Mouse (Mus musculus) lung, postnatal 0 days (tissue): ENCODE data around the gene Larp1. TPM values are rescaled to one million over a fixed set of nuclear protein-coding genes. Genes with fewer than 3 reads are reported as not detected.
A peak's percentile ranks its signal among the peaks of the same experiment; 100 is the strongest.

ENCODE experiments used
- ATAC-seq: fragments of 200-750 bp; cut with Nextera tagmentation; 2 replicates; pipeline ENCODE4 v1.8.0; 2017; ENCODE audit warnings: moderate library complexity
- DNase-seq: peaks from one replicate; pipeline ENCODE4 v3.0.0-alpha.2; 2016; ENCODE audit warnings: low spot score
- H3K27ac ChIP-seq: fragments of 300-500 bp; sonication (generic); 2 replicates; pipeline ENCODE4 v1.5.1; 2014; ENCODE audit warnings: antibody characterized with exemption, mild to moderate bottlenecking, low read length, mixed read lengths
- H3K27me3 ChIP-seq: fragments of 300-500 bp; sonication (generic); replicated peaks from 2 replicates; pipeline ENCODE4 v1.6.1; 2014; ENCODE audit warnings: low read length, mixed read lengths; ENCODE audit not compliant: insufficient read depth
- H3K36me3 ChIP-seq: fragments of 300-500 bp; sonication (generic); 2 replicates; pipeline ENCODE4 v1.6.1; 2014; ENCODE audit warnings: low read length, mixed read lengths; ENCODE audit not compliant: insufficient read depth
- H3K4me1 ChIP-seq: fragments of 300-500 bp; sonication (generic); 2 replicates; pipeline ENCODE4 v1.6.1; 2014; ENCODE audit warnings: antibody characterized with exemption, low read depth, low read length, mixed read lengths; ENCODE audit not compliant: insufficient read depth
- H3K4me2 ChIP-seq: fragments of 300-500 bp; sonication (generic); replicated peaks from 2 replicates; pipeline ENCODE4 v1.6.1; 2014; ENCODE audit warnings: low read depth, mild to moderate bottlenecking, low read length, moderate library complexity, mixed read lengths
- H3K4me3 ChIP-seq: fragments of 300-500 bp; sonication (generic); 2 replicates; pipeline ENCODE4 v1.5.1; 2014; ENCODE audit warnings: low read depth, low read length
- H3K9ac ChIP-seq: fragments of 300-500 bp; sonication (generic); replicated peaks from 2 replicates; pipeline ENCODE4 v1.6.1; 2014; ENCODE audit warnings: low read depth, mild to moderate bottlenecking
- H3K9me3 ChIP-seq: fragments of 300-500 bp; sonication (generic); 2 replicates; pipeline ENCODE4 v1.6.1; 2016; ENCODE audit warnings: low read length, mixed read lengths
- CTCF ChIP-seq: IDR thresholded peaks from 2 replicates; pipeline ENCODE4 v1.5.1; 2016; ENCODE audit warnings: antibody characterized with exemption, mild to moderate bottlenecking
- EP300 ChIP-seq: IDR thresholded peaks from 2 replicates; pipeline ENCODE4 v1.6.1; 2016; ENCODE audit warnings: antibody characterized with exemption, mild to moderate bottlenecking, control low read depth
- WGBS: fragments of 180-500 bp; shearing (Covaris S2); extraction: QIAGEN DNeasy Blood & Tissue Kit; methylation state at CpG from one replicate; pipeline ENCODE4 v1.1.7; 2014; 5-methylcytosine and 5-hydroxymethylcytosine counted together
- polyA plus RNA-seq: library from polyadenylated mRNA; unstranded; fragments of >200 nt; fragmentation: Nextera tagmentation; extraction: Ambion mirVana; gene quantifications from 2 replicates; pipeline ENCODE4 v1.2.1, GENCODE M21; 2015

Gene Larp1
- polyA plus RNA-seq, 1 experiment from 2014 or later: 10.3 TPM

DNA sequence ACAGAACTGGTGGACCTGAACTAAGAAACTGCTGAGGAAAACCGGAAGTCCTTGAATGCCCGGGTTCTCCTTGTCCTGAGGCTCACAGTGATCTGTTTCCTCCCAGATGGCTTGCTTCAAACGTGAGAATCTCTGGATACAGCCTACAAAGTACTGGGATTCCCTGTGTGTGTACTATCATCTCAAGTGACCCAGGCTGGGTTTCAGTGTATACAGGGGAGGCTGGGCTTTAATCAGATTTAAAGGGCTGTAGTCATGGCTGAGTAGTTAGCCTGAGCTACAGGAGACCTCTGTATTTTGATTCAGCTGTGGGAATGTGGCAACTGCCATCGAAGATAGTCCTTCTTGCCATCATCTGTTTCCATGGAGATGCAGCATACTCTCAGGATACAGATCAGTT, 68.4 kb downstream of the Larp1 start:
- no peak for TF ChIP-seq EP300
- no peak for TF ChIP-seq CTCF
- Histone ChIP-seq H3K27me3 (no peaks in the 10 kb centered on the region), H3K27ac (no peak overlapping the region), H3K4me1 (no peaks in the 10 kb centered on the region), H3K4me3 (no peak overlapping the region), H3K9ac (no peak overlapping the region), H3K36me3 (no peaks in the 10 kb centered on the region), H3K9me3 (no peaks in the 10 kb centered on the region), H3K4me2 (no peak overlapping the region)
- WGBS: 60% methylated on average over 4 of the region's 4 CpGs
- ATAC-seq (no peak), DNase-seq (no peak)

DNA sequence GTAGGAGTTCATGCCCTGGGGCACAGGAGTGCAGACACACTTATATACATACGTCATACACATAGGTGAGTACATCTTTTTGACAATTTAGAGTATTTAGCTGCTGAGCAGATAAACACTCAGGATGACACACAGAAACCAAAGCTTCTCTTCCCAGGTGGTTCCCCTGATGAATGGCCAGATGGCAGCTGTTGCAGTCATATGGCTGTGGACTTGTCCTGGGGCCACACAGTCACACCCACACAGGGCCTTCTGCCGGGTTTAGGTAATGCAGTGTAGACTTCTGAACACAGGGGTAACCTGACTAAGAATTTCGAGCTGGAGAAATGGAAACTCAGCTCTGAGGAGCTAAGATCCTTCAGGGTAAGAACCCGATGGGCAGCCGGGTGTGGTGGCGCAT, 72.9 kb downstream of the Larp1 start:
- H3K36me3 ChIP-seq: no peaks in the 10 kb centered on the region
- DNase-seq (no peak), ATAC-seq (no peak)
- no peak for TF ChIP-seq CTCF
- no peak for TF ChIP-seq EP300
- no peak overlapping the region for H3K9ac ChIP-seq
- H3K4me3 ChIP-seq: no peak overlapping the region
- H3K4me2 ChIP-seq: no peak overlapping the region
- WGBS: 86% methylated on average over 6 of the region's 6 CpGs
- no peak overlapping the region for H3K27ac ChIP-seq
- H3K9me3 ChIP-seq: no peaks in the 10 kb centered on the region
- H3K4me1 ChIP-seq: no peaks in the 10 kb centered on the region
- H3K27me3 ChIP-seq: no peaks in the 10 kb centered on the region

DNA sequence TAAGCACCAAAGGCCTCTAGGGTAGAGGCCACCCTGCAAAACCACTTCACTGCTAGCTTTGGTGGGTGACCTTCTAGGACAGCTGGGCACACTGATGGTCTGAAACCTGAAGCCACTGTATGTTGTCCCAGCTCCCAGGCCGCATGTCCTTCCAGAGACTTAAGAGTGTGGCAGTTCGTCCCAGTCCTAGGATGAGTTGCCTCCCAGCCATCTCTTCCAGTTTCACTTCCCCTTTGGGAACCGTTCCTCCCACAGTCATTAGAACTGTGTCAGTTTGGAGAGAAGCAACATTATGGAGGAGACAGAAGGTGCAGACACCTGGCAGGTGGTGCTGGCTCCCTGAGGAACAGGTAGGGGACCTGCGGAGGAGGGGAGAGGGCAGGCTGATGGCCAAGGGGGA, 83.7 kb downstream of the Larp1 start:
- Histone ChIP-seq H3K36me3 (no peaks in the 10 kb centered on the region), H3K27me3 (no peaks in the 10 kb centered on the region), H3K4me1 (no peaks in the 10 kb centered on the region), H3K9me3 (no peaks in the 10 kb centered on the region), H3K27ac (no peak overlapping the region), H3K4me3 (peak overlapping the region; percentile 27), H3K4me2 (peak overlapping the region; percentile 48), H3K9ac (no peak overlapping the region)
- WGBS: 38% methylated on average over 4 of the region's 4 CpGs
- DNase-seq (peak; percentile 17), ATAC-seq (peak; percentile 26; the same call in 1 of the 2 replicates)
- TF ChIP-seq EP300 (no peak), CTCF (no peak)

- H3K4me3 ChIP-seq: peak within 1 kb of the TSS; percentile 27
- TF ChIP-seq CTCF: no peak
- no peak for TF ChIP-seq EP300
- no peaks in the 10 kb centered on the region for H3K4me1 ChIP-seq
- H3K27me3 ChIP-seq: no peaks in the 10 kb centered on the region
- peak within 1 kb of the TSS; percentile 48 for H3K4me2 ChIP-seq
- H3K36me3 ChIP-seq: no peaks in the 10 kb centered on the region
- WGBS: 15% methylated on average over 12 of the region's 12 CpGs
- H3K9ac ChIP-seq: no peak within 1 kb of the TSS
- H3K9me3 ChIP-seq: no peaks in the 10 kb centered on the region
- peak; percentile 30 for DNase-seq
- no peak within 1 kb of the TSS for H3K27ac ChIP-seq
- ATAC-seq: peak; percentile 82
These were observed 84.2 kb downstream of the Larp1 start, which contains the start of gene Gm12248 for GRCm38 (mm10) chr11:58093021-58093528. Gm12248 (minus strand) TSS chr11:58093134.

- Histone ChIP-seq H3K4me3 (no peak overlapping the region), H3K4me2 (no peak overlapping the region), H3K4me1 (no peaks in the 10 kb centered on the region), H3K9me3 (no peaks in the 10 kb centered on the region), H3K27ac (no peak overlapping the region), H3K27me3 (no peaks in the 10 kb centered on the region), H3K9ac (no peak overlapping the region), H3K36me3 (no peaks in the 10 kb centered on the region)
- WGBS: 84% methylated on average over 4 of the region's 4 CpGs
- no peak for TF ChIP-seq EP300
- TF ChIP-seq CTCF: no peak
- ATAC-seq (no peak), DNase-seq (no peak)
These were observed 85.9 kb downstream of the Larp1 start for GRCm38 (mm10) chr11:58094766-58095165.

GRCm38 (mm10) chr11:58095561-58095960, 86.7 kb downstream of the Larp1 start:
- Histone ChIP-seq H3K9me3 (no peaks in the 10 kb centered on the region), H3K4me3 (no peak overlapping the region), H3K9ac (no peak overlapping the region), H3K4me2 (no peak overlapping the region), H3K36me3 (no peaks in the 10 kb centered on the region), H3K27me3 (no peaks in the 10 kb centered on the region), H3K27ac (no peak overlapping the region), H3K4me1 (no peaks in the 10 kb centered on the region)
- no peak for ATAC-seq
- no peak for TF ChIP-seq CTCF
- TF ChIP-seq EP300: no peak
- 60% methylated on average over 1 of the region's 1 CpGs for WGBS
- no peak for DNase-seq

DNA sequence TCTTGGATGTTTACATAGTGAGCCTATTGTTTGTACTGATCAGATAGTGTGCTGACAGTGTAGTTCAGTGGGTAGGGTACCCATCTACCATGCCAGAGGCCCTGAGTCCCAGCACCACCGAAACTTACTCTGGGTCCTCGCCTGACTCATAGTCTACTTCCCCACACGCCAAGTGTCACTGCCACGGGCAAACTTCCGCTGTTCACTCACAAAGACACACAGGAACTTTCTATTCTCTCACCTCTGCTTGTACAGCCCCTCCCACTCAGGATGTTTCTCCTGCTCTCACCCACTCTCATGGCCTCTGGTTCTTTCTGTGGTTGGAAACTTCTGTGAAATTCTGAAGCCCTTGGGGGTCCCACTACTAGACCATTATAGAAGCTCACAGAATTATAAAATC, 87.3 kb downstream of the Larp1 start:
- no peak for DNase-seq
- no peak overlapping the region for H3K4me2 ChIP-seq
- no peaks in the 10 kb centered on the region for H3K36me3 ChIP-seq
- H3K9ac ChIP-seq: no peak overlapping the region
- H3K4me1 ChIP-seq: no peaks in the 10 kb centered on the region
- no peak for TF ChIP-seq CTCF
- no peak for TF ChIP-seq EP300
- H3K27me3 ChIP-seq: no peaks in the 10 kb centered on the region
- ATAC-seq: no peak
- H3K27ac ChIP-seq: no peak overlapping the region
- 43% methylated on average over 5 of the region's 5 CpGs for WGBS
- no peak overlapping the region for H3K4me3 ChIP-seq
- H3K9me3 ChIP-seq: no peaks in the 10 kb centered on the region
